Mouse (Mus musculus): Measurements from ENCODE around the gene Snf8. TPM values are rescaled to one million over a fixed set of nuclear protein-coding genes. Genes with fewer than 3 reads are reported as not detected.
A peak's percentile ranks its signal among the peaks of the same experiment; 100 is the strongest.

The Snf8 gene
- 91.4 and 94.6 TPM in 2 replicates for polyA plus RNA-seq (2015; fragmentation: Nextera tagmentation; extraction: Ambion mirVana)

DNA sequence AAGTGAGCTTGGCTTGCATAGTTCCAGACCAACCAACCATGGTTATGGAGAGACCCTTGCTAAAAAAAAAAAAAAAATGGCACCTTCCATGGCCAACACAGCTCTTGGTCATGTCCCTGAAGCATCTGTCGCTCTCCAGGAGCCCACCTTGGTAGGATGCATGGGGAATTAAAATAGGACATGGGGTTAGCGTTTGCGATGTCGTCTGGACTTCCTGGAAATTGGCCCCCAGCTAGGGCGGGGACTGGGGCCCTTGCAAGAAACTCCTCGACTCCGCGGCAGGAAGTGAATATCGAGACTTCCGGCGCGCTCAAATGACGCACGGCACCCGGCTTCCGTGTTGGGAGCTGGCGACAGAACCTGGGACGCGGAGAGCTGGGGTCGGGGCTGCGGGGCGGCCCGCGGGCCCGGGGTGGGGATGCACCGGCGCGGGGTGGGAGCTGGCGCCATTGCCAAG, at the start of gene Snf8:
Snf8 (plus strand) TSS at position 290 of the 457 bp plus-strand sequence.
- H3K4me1 ChIP-seq = peaks cover 17% of the 10 kb centered on the region
- ATAC-seq (ENCODE audit: borderline replicate concordance, extremely low read depth, low FRiP score, low TSS enrichment) = peak; percentile 84
- peak within 1 kb of the TSS; percentile 38; the same call in 1 of the 2 replicates for H3K27ac ChIP-seq
- WGBS = 3% methylated on average over 29 of the region's 29 CpGs
- peaks cover 13% of the 10 kb centered on the region; the same call in 1 of the 2 replicates for H3K36me3 ChIP-seq
- H3K27me3 ChIP-seq = 0 out of 2 replicates have a peak, but pooled peaks cover 6% of the 10 kb centered on the region
- peak within 1 kb of the TSS; percentile 87 for H3K4me3 ChIP-seq
- no peaks in the 10 kb centered on the region for H3K9me3 ChIP-seq
- peak within 1 kb of the TSS; percentile 88 for H3K4me2 ChIP-seq
- H3K9ac ChIP-seq = peak within 1 kb of the TSS; percentile 79

DNA sequence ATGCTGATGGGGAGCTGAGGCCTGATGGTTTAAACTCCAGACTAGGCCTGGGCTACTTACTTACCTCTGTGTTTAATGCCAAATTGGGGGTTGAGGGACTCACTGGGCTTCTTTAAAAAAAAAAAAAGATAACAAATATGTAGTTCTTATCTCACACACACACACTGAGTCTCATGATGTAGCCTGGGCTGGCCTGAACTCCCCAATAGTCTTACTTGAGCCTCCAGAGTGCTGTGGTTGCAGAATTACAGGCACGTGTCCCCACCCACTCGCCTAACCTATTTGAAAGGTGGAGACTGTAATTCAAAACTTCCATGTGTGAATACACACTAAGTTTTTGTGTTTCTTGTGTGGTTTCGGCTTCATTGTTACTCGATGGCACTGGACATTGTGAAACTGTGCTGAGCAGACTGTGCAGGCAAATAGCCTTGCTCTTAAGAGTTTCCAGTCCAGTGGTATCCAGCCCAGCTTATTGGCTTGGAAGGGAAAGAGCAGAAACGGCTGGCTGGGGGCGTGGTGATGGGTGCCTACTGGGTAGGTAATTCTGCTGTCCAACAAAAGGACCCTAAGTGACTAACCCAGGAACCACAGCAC, 46.7 kb upstream of the Snf8 start:
- ATAC-seq (ENCODE audit: borderline replicate concordance, extremely low read depth, low FRiP score, low TSS enrichment) = no peak
- 70% methylated on average over 6 of the region's 6 CpGs for WGBS
- no peaks in the 10 kb centered on the region for H3K9me3 ChIP-seq
- H3K27me3 ChIP-seq = no peaks in the 10 kb centered on the region
- H3K4me2 ChIP-seq = peak overlapping the region; percentile 37; the same call in 1 of the 2 replicates
- H3K9ac ChIP-seq = no peak overlapping the region
- H3K4me3 ChIP-seq = no peak overlapping the region
- H3K4me1 ChIP-seq = peaks cover 63% of the 10 kb centered on the region
- H3K36me3 ChIP-seq = no peaks in the 10 kb centered on the region
- H3K27ac ChIP-seq = peak overlapping the region; percentile 91

DNA sequence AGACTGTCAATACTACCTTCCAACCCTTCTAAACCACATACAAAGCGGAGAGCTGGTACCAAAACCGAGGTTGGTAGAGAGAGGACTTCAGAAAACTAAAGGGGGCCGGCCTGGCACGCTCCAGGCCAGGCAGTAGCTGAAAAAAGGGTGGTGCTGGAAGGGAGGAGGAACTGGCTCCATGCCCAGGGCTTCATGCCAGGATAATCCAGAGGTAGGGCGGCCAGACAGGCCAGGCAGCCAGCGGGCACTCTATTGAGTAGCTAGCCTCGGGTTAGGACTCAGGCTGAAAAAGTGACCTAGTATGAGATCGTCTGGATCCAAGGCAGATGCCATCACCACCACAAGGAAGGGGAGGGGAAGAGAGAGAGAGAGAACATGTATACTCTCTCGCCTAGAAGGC, 46.2 kb upstream of the Snf8 start:
- no peaks in the 10 kb centered on the region for H3K36me3 ChIP-seq
- ATAC-seq (ENCODE audit: borderline replicate concordance, extremely low read depth, low FRiP score, low TSS enrichment) = 0 out of 2 replicates have a peak, but pooled peaks have one; percentile 24
- no peak overlapping the region for H3K4me3 ChIP-seq
- no peaks in the 10 kb centered on the region for H3K9me3 ChIP-seq
- H3K27ac ChIP-seq = peak overlapping the region; percentile 91
- peak overlapping the region; percentile 37; the same call in 1 of the 2 replicates for H3K4me2 ChIP-seq
- peaks cover 63% of the 10 kb centered on the region for H3K4me1 ChIP-seq
- no peak overlapping the region for H3K9ac ChIP-seq
- no peaks in the 10 kb centered on the region for H3K27me3 ChIP-seq
- 24% methylated on average over 9 of the region's 9 CpGs for WGBS

DNA sequence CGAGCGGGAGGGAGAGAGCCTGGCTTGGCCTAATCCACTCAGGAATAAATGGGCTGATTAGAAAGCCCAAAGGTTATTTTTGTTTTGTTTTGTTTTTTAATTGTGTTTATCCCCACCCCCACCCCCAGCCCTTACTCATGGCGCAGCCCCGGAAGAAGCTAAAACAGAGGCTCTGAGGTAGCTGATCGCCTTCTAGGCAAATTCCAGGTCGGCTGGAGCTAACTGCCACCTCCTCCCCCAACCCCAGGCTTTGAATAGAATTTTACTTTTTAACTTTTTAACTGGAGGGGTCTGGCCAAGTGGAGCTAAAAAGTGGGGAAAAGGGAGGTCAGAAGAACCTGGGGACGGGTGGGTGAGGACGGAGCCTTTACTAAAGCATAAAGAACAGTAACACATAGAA, 44.8 kb upstream of the Snf8 start:
- ATAC-seq (ENCODE audit: borderline replicate concordance, extremely low read depth, low FRiP score, low TSS enrichment) = no peak
- Histone ChIP-seq H3K4me3 (no peak overlapping the region), H3K27ac (no peak overlapping the region), H3K9ac (no peak overlapping the region), H3K4me1 (peaks cover 65% of the 10 kb centered on the region), H3K9me3 (no peaks in the 10 kb centered on the region), H3K36me3 (no peaks in the 10 kb centered on the region), H3K27me3 (no peaks in the 10 kb centered on the region), H3K4me2 (0 out of 2 replicates have a peak overlapping the region, but pooled peaks have one; percentile 84)
- WGBS = 67% methylated on average over 8 of the region's 8 CpGs

DNA sequence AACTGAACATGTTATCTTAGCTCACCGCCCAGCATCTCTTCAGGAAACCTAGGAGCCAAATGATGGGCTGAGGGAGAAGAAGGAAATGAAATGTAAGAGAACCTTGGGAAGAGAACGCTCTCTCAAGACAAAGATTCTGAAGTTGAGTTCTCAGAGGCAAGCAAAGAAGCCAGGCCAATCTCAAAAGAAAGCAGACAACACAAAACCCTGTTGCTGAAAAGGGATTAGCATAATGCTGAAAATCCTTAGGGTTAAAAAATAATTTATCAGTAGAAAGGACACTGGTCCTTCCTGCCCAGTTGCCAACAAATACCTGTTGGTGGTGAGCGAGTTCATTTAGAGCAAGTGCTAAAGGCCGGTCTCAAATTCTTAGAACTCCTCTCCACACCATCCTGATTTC, 44.3 kb upstream of the Snf8 start:
- Histone ChIP-seq H3K4me1 (peaks cover 65% of the 10 kb centered on the region), H3K9ac (peak overlapping the region; percentile 61; the same call in 1 of the 2 replicates)
- WGBS = 48% methylated on average over 4 of the region's 4 CpGs

DNA sequence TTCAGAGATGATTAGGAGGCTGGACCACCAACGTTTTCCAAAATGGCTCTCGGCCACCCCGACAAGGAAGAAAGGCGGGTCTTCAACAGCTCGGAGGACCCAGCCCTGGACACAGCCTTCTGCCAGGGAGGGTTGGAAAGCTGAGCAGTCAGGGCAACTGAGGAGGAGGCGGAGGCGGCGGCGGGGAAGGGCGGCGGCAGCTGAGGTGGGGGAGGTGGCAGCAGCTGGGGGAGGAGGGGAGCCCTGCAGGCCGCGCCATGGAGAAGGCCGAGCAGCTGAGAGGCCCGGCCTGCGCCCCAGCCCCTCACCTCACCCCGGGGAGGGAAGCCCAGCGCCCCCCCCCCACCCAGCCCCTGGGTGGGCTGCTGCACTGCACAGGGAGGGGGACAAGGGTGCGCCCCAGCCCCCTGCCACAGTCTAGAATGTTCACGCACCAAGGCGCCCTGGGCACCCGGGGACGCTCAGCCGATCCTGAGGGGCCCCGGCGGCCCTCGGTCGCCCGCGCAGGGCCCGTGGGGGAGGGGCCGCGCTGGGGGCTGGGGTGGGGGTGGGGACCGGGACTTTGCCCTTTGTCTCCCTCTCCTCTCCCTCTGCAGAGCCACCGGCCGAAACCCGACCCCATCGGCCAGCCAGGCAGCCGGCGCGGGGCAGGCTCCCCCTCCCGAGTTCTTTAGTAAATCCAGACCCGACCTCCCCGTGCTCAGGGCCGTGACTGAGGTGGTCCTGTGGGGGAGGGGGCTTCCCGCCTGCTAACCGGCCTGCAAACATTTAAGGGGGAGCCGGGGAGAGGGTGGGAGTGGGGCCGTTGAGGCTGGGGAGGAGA, 43.6 kb upstream of the Snf8 start:
- peak overlapping the region; percentile 61 for H3K9ac ChIP-seq
- no peaks in the 10 kb centered on the region for H3K36me3 ChIP-seq
- ATAC-seq (ENCODE audit: borderline replicate concordance, extremely low read depth, low FRiP score, low TSS enrichment) = peak; percentile 67
- no peaks in the 10 kb centered on the region for H3K9me3 ChIP-seq
- H3K4me2 ChIP-seq = peak overlapping the region; percentile 84
- WGBS = 5% methylated on average over 32 of the region's 49 CpGs
- peak overlapping the region; percentile 76 for H3K27ac ChIP-seq
- no peaks in the 10 kb centered on the region for H3K27me3 ChIP-seq
- peaks cover 65% of the 10 kb centered on the region for H3K4me1 ChIP-seq
- H3K4me3 ChIP-seq = peak overlapping the region; percentile 44

More for the DNA sequence above, 44.3 kb upstream of the Snf8 start:
- ATAC-seq (ENCODE audit: borderline replicate concordance, extremely low read depth, low FRiP score, low TSS enrichment) = no peak
- H3K27me3 ChIP-seq = no peaks in the 10 kb centered on the region
- H3K27ac ChIP-seq = peak overlapping the region; percentile 76
- peak overlapping the region; percentile 44; the same call in 1 of the 2 replicates for H3K4me3 ChIP-seq
- H3K9me3 ChIP-seq = no peaks in the 10 kb centered on the region
- peak overlapping the region; percentile 84 for H3K4me2 ChIP-seq
- no peaks in the 10 kb centered on the region for H3K36me3 ChIP-seq

DNA sequence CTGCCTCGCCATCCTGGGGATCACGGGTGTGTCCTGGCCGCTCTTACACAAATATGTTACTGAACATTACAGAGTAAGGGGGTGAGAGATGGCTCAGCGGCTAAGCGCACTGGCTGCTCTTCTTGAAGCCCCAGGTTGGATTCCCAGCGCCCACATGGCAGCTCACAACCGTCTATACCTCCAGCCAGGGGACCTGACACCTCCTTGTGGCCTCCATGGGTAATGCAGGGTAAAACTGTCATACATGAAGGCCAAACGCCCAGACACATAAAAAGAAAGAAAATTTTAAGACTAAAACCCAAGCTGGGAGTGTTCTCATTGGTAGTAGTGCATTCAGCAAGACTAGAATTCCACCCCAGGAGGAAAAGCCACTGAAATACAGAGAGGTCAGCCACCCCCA, 40.5 kb upstream of the Snf8 start:
- H3K4me2 ChIP-seq = no peak overlapping the region
- no peaks in the 10 kb centered on the region for H3K9me3 ChIP-seq
- ATAC-seq (ENCODE audit: borderline replicate concordance, extremely low read depth, low FRiP score, low TSS enrichment) = no peak
- no peaks in the 10 kb centered on the region for H3K27me3 ChIP-seq
- no peaks in the 10 kb centered on the region for H3K36me3 ChIP-seq
- no peak overlapping the region for H3K4me3 ChIP-seq
- no peak overlapping the region for H3K9ac ChIP-seq
- WGBS = 91% methylated on average over 8 of the region's 8 CpGs
- peaks cover 52% of the 10 kb centered on the region for H3K4me1 ChIP-seq
- H3K27ac ChIP-seq = no peak overlapping the region

DNA sequence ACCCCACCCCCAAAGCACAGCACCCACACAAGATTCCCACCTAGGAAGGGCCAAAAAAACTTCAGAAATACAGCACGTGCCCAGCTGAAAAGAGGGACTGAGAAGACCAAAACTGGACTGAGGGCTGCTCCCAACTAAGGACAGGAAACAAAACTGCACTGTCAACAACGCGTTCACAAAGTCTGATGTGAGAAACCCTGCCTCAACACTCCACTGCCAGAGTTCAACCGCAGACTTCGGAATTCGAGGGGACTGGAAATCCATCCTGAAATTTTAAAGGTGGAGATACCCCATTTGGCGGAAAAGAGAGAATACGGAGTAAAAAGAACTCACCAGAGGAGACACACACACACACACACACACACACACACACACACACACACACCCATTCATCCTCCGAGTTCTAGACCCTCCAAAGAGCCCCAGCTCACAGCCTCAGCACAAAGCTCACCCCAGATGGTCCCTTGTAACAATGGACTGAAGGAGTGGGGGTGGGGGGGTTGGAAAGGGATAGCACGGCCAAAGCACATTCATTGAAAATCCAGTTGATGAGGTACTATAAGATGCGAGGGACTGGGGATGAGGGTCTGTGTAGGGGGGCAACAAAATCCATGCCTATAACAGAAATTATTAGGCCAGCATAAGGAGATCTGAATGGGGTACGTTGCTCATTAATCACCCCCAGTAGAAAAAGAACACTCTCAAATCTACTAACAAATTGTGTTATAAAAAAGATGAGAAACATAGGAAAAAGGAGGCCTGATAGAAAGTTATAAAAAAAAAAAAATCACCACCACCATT, 31.4 kb upstream of the Snf8 start:
- H3K27ac ChIP-seq = peak overlapping the region; percentile 93
- H3K27me3 ChIP-seq = 0 out of 2 replicates have a peak, but pooled peaks cover 3% of the 10 kb centered on the region
- H3K9ac ChIP-seq = peak overlapping the region; percentile 87
- H3K9me3 ChIP-seq = no peaks in the 10 kb centered on the region
- no peak for ATAC-seq (ENCODE audit: borderline replicate concordance, extremely low read depth, low FRiP score, low TSS enrichment)
- 4% methylated on average over 12 of the region's 12 CpGs for WGBS
- H3K4me2 ChIP-seq = peak overlapping the region; percentile 92
- no peaks in the 10 kb centered on the region for H3K36me3 ChIP-seq
- peaks cover 60% of the 10 kb centered on the region for H3K4me1 ChIP-seq
- H3K4me3 ChIP-seq = peak overlapping the region; percentile 73

DNA sequence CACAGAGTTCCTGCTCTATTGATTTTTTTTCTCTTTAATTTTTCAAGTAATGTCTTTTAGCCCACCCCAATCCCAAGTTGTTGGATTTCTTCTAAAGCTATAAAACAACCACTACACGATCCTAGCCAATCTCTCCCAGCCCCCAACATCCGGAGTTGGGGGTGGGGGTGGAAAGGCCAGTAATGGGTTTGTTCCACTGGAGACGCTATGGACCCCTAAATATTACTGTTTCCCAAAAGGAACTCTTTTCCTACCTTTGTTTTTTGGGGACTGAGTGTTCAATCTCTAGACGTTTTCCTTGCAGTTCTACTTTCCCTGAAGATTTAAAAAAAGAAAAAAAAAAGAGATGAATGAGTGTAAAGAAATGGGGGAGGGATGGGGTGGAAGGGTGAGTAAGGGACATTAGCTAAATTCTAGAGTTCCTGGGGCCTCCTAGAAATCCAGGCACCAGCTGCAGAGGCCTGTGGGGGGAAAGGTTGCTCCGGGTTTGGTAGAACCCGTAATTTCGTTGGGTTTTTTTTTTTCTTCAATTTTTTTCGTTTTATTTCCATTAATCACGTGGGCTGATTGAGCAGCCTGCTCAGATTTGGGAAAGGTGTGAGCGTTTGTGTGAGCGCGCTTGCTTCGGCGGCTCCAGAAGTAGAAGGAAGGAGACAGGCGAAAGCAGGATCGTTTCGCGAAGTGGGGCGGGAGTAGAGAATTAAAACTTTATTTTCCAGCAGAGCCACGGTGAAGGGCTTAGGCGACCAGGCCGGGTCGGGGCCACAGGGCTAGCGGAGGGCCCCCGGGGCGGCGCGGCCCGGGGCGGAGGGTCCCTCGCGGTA, 30.5 kb upstream of the Snf8 start:
- Histone ChIP-seq H3K4me3 (peak overlapping the region; percentile 73), H3K4me1 (peaks cover 57% of the 10 kb centered on the region), H3K9me3 (no peaks in the 10 kb centered on the region), H3K4me2 (peak overlapping the region; percentile 92), H3K27ac (peak overlapping the region; percentile 93), H3K36me3 (no peaks in the 10 kb centered on the region), H3K27me3 (peaks cover 6% of the 10 kb centered on the region; the same call in 1 of the 2 replicates), H3K9ac (peak overlapping the region; percentile 87)
- WGBS = under 1% methylated on average over 32 of the region's 32 CpGs
- ATAC-seq (ENCODE audit: borderline replicate concordance, extremely low read depth, low FRiP score, low TSS enrichment) = no peak

DNA sequence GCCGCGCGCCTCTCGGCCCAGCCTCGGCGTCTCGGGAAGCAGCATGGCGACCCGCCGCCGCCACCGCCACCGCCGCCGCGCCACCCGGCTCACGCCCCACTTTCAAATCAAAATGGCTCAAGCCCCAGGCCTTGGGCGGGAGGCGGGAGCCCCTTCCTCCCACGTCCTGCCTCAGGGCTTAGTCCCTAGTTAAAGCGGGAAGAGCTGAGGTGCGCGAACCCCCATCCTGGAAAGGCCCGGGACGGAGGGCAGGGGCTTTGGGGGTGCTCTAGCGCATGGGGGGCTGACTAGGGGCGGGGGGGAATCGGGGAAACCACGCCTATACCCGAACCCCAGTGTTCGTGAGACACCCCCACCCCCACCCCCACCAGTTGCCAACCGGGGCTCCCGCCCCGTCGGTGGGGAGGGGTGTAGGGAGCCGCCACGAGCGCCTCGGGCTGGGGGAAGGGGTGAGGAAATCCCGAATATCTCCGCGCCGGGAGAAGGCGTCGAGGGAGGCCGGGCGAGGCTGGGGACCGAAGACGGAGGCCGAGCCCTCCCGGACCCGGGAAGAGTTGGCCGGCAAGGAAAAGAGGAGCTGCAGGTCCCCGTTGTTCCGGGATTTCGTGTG, 29.8 kb upstream of the Snf8 start:
- Histone ChIP-seq H3K4me3 (peak overlapping the region; percentile 73), H3K36me3 (no peaks in the 10 kb centered on the region), H3K4me1 (peaks cover 57% of the 10 kb centered on the region), H3K27ac (peak overlapping the region; percentile 93), H3K27me3 (peaks cover 6% of the 10 kb centered on the region; the same call in 1 of the 2 replicates), H3K9ac (peak overlapping the region; percentile 87), H3K4me2 (peak overlapping the region; percentile 92), H3K9me3 (no peaks in the 10 kb centered on the region)
- ATAC-seq (ENCODE audit: borderline replicate concordance, extremely low read depth, low FRiP score, low TSS enrichment) = peak; percentile 67
- under 1% methylated on average over 55 of the region's 57 CpGs for WGBS
